Mouse (Mus musculus) ovary, adult 10 weeks (tissue): ENCODE measurements around the gene Fgfr4. TPM values are rescaled to one million over a fixed set of nuclear protein-coding genes. Genes with fewer than 3 reads are reported as not detected.

Source experiments
- polyA plus RNA-seq: library from polyadenylated mRNA; stranded (reverse); fragments of 350-450 nt; fragmentation: Illumina TruSeq; extraction: RNeasy Lipid Tissue Mini Kit (QIAGEN cat#74804); gene quantifications from one replicate; pipeline ENCODE4 v1.2.3, GENCODE M21; 2014

Gene Fgfr4
- polyA plus RNA-seq = 0.34 TPM

GRCm38 (mm10) chr13:55152621-55153415 is at the start of gene Fgfr4:
TSS of gene Fgfr4 (plus strand) at chr13:55152640.

GRCm38 (mm10) chr13:55105045-55105952 is 47.1 kb upstream of the Fgfr4 start, which contains the start of gene Zfp346:
TSS of gene Zfp346 (plus strand) at chr13:55105311.

GRCm38 (mm10) chr13:55133448-55133847 is 19.0 kb upstream of the Fgfr4 start, which contains the start of gene Gm17617:
TSS of gene Gm17617 (minus strand) at chr13:55133548.

GRCm38 (mm10) chr13:55209649-55210192 is 57.3 kb downstream of the Fgfr4 start, which contains the start of gene Nsd1:
TSS of gene Nsd1 (plus strand) at chr13:55209782.

Other genes starting within 250 kb of the Fgfr4 start
- not detected for gene Unc5a, start 203.2 kb upstream of the Fgfr4 start, polyA plus RNA-seq
- not detected for gene Hk3, start 131.3 kb upstream of the Fgfr4 start, polyA plus RNA-seq
- gene Uimc1, start 52.3 kb upstream of the Fgfr4 start, polyA plus RNA-seq = 46.3 TPM
- 8.5 TPM for gene Zfp346, start 47.3 kb upstream of the Fgfr4 start, polyA plus RNA-seq
- gene Gm17617, start 19.1 kb upstream of the Fgfr4 start, polyA plus RNA-seq = not detected
- 125 TPM for gene Nsd1, start 57.1 kb downstream of the Fgfr4 start, polyA plus RNA-seq
- 4.0 TPM for gene Prelid1, start 167.9 kb downstream of the Fgfr4 start, polyA plus RNA-seq
- gene Rab24, start 169.3 kb downstream of the Fgfr4 start, polyA plus RNA-seq = 3.6 TPM
- gene Mxd3, start 177.2 kb downstream of the Fgfr4 start, polyA plus RNA-seq = 0.68 TPM
- gene Lman2, start 210.1 kb downstream of the Fgfr4 start, polyA plus RNA-seq = 34.2 TPM
- not detected for gene Rgs14, start 217.1 kb downstream of the Fgfr4 start, polyA plus RNA-seq
- gene Slc34a1, start 245.5 kb downstream of the Fgfr4 start, polyA plus RNA-seq = not detected